ENCODE assay signal across 8 mouse cellular contexts in the genomic region with DNA sequence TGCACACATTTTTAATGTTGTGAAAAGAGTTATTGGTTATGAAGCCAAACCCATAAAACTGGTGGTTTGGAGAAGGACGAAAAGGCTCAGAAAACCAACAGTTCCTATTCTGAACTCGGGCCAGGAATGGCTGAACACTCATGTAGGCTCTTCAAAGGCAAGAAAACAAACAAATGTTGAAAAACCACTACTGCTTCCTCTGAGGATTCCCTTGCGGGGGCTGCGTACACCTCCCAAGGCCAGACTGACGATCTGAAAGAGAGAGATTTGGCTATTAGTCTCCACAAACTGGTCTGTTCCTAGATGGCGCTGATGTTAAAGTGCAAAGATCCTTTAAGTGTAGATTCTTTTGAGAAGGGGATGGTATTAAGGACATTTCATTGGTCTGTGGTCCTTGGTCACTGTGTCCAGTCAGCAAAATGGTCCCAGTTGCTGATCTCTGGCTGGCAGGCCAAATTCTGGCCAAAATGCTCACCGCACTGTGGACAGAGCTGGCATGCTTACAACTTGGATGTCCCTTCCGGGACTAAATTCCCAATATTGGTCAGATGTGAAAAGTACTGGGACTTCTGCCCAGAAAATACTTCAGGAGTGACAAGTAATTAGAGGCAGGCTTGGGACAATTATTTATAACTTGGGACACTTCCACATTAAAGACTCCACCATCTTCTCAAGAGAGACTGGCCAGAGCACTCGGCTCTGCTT. TPM values are rescaled to one million over a fixed set of nuclear protein-coding genes. Genes with fewer than 3 reads are reported as not detected.
DNase-seq lines count a peak whose midpoint lies in the region; ATAC-seq and TF ChIP-seq lines count a peak whose summit lies in the region.

No protein-coding gene starts in this region.

- H3K27ac ChIP-seq in lung, embryonic 15.5 days: peak overlapping the region; percentile 84
- no peak overlapping the region for H3K27ac ChIP-seq in thymus, adult 2 months (ENCODE audit: control insufficient read depth, insufficient read depth, low read length)

- H3K9me3 ChIP-seq in lung, embryonic 15.5 days: no peaks in the 10 kb centered on the region

- H3K4me1 ChIP-seq in lung, embryonic 15.5 days: 0 out of 2 replicates have a peak, but pooled peaks cover 8% of the 10 kb centered on the region
- no peaks in the 10 kb centered on the region for H3K4me1 ChIP-seq in thymus, adult 2 months (replicated peaks; ENCODE audit: control insufficient read depth, insufficient read depth, low read length)

- peak; percentile 70 to 86 for DNase-seq in heart, adult 18-20 months
- DNase-seq in heart, postnatal 4 days: no peak
- DNase-seq in adrenal gland, postnatal 25 days: peak; percentile 12
- peak; percentile 21 to 33 for DNase-seq in heart, postnatal 14 days
- DNase-seq in T-cell, adult 2 months (ENCODE audit: low spot score): no peak
- no peak for DNase-seq in embryo, embryonic 11 days
- DNase-seq in thymus, adult 2 months: no peak

- no peak overlapping the region for H3K4me2 ChIP-seq in lung, embryonic 15.5 days

- no peak overlapping the region for H3K9ac ChIP-seq in lung, embryonic 15.5 days

- no peak overlapping the region for H3K4me3 ChIP-seq in lung, embryonic 15.5 days
- H3K4me3 ChIP-seq in thymus, adult 2 months (ENCODE audit: control insufficient read depth, insufficient read depth, low read length): no peak overlapping the region

- TF ChIP-seq CTCF in thymus, adult 2 months (IDR thresholded peaks at IDR 0.05; ENCODE audit: borderline replicate concordance, control insufficient read depth, extremely low read depth, insufficient read depth, low read length, poor library complexity): no peak

- 40% methylated on average over 9 of the region's 9 CpGs for WGBS in lung, embryonic 15.5 days
- 86% methylated on average over 9 of the region's 9 CpGs for WGBS in thymus, adult 2 months

- peak; percentile 85 for ATAC-seq in lung, embryonic 15.5 days (ENCODE audit: borderline replicate concordance, extremely low read depth, low FRiP score, low TSS enrichment)

- no peak for TF ChIP-seq POLR2A in thymus, adult 2 months (IDR thresholded peaks at IDR 0.05; ENCODE audit: control insufficient read depth, extremely low read depth, insufficient read depth, low read length, poor library complexity)

- no peaks in the 10 kb centered on the region for H3K36me3 ChIP-seq in lung, embryonic 15.5 days
- no peaks in the 10 kb centered on the region for H3K36me3 ChIP-seq in thymus, adult 2 months (ENCODE audit: control insufficient read depth, insufficient read depth, low read length)

- intact Hi-C loops in heart, postnatal 14 days (cut with DNase I): no loop called here

- no peaks in the 10 kb centered on the region for H3K27me3 ChIP-seq in lung, embryonic 15.5 days
- no peaks in the 10 kb centered on the region for H3K27me3 ChIP-seq in thymus, adult 2 months (ENCODE audit: control insufficient read depth, insufficient read depth, low read length)

RNA-seq across cellular contexts. Expression of a gene that starts 37.4 kb away (rescaled TPM):
- not detected for total RNA-seq in heart, adult 18-20 months (2021)
- total RNA-seq in heart, postnatal 4 days (2021): not detected
- not detected in 2 replicates for total RNA-seq in adrenal gland, postnatal 25 days (2021)
- not detected for total RNA-seq in heart, postnatal 14 days (2021)
- 0.52 and 0.74 TPM in 2 replicates for polyA plus RNA-seq in lung, embryonic 15.5 days (2015; fragmentation: Nextera tagmentation; extraction: Ambion mirVana)
- not detected in 2 replicates for polyA plus RNA-seq in thymus, adult 2 months (2012; rRNA removed)

RNA-seq across cellular contexts. Expression of a gene that starts 59.1 kb away (rescaled TPM):
- not detected for total RNA-seq in heart, adult 18-20 months (2021)
- total RNA-seq in heart, postnatal 4 days (2021): not detected
- total RNA-seq in adrenal gland, postnatal 25 days (2021): not detected in 2 replicates
- not detected for total RNA-seq in heart, postnatal 14 days (2021)
- polyA plus RNA-seq in lung, embryonic 15.5 days (2015; fragmentation: Nextera tagmentation; extraction: Ambion mirVana): 4.6 and 5.1 TPM in 2 replicates
- 0.05 and 0.09 TPM in 2 replicates for polyA plus RNA-seq in thymus, adult 2 months (2012; rRNA removed)

Comparison
In these comparisons a context has a peak if more than half of its experiments do, and no peak if none do; other contexts are left out.
1. DNase-seq: peak in heart, adult 18-20 months (2 of 2), adrenal gland, postnatal 25 days (single experiment) and heart, postnatal 14 days (2 of 2); none in heart, postnatal 4 days (single experiment), T-cell, adult 2 months (single experiment), embryo, embryonic 11 days (single experiment) and thymus, adult 2 months (single experiment).